ENCODE assay signal across 16 mouse cellular contexts in the genomic region with DNA sequence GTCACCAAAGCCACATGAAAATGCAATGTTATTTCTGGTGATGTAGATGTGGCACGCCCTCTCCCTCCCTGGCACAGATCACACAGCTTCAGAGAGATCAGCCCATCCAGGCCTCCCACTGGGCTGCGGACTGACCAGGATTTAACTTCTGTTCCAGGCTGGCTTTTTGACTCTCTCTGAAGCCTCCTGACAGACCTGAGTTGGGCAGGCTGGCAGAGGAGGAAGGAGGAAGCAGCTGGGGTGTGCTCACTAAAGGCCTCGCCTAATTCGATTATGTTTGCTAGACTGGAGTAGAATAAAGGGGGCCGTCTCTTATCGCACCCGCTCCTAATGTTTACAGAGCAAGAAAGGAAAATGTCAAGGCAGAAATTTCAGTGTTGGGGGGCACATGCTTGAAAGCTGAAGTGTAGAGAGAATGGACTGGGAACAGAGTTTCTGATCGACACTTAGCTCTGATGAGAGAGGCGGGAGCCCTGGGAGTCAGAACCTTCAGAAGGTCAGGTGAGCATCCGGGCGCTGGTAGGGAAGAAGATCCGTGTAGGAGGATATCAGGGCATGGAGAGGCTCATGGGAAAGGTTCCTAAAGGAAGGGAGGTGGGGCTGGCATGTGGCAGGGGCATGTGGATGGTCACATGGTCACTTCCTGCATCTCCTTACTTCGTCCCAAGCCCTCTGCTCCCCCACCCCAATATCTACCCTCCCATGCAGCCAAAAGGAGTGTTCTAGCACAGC. TPM values are rescaled to one million over a fixed set of nuclear protein-coding genes. Genes with fewer than 3 reads are reported as not detected.
A peak's percentile ranks its signal among the peaks of the same experiment; 100 is the strongest.
DNase-seq lines count a peak whose midpoint lies in the region; ATAC-seq lines count a peak whose summit lies in the region.
"Had no signal": no experiment of that assay in that cellular context is flagged by ENCODE, and none has a peak within 500 bp of the region (broad histone marks: within the 10 kb centered on the region; RNA-seq: fewer than 3 reads in every experiment).

No protein-coding gene starts in this region.

- H3K9me3 ChIP-seq in neural tube, embryonic 12.5 days: no peaks in the 10 kb centered on the region
- no peaks in the 10 kb centered on the region for H3K9me3 ChIP-seq in neural tube, embryonic 15.5 days (replicated peaks)
- no peaks in the 10 kb centered on the region for H3K9me3 ChIP-seq in hindbrain, embryonic 10.5 days
- H3K9me3 ChIP-seq: forebrain, embryonic 10.5 days; limb, embryonic 12.5 days; liver, embryonic 15.5 days had no signal

- ATAC-seq in neural tube, embryonic 12.5 days (ENCODE audit: low FRiP score, low read depth): peak; percentile 80
- no peak for ATAC-seq in neural tube, embryonic 15.5 days (ENCODE audit: low FRiP score)

- H3K27ac ChIP-seq in neural tube, embryonic 12.5 days: no peak overlapping the region
- no peak overlapping the region for H3K27ac ChIP-seq in neural tube, embryonic 15.5 days (replicated peaks)
- H3K27ac ChIP-seq in hindbrain, embryonic 10.5 days: peak overlapping the region; percentile 41
- H3K27ac ChIP-seq: forebrain, embryonic 10.5 days; limb, embryonic 12.5 days; liver, embryonic 15.5 days had no signal

- no peaks in the 10 kb centered on the region for H3K27me3 ChIP-seq in neural tube, embryonic 12.5 days (replicated peaks)
- no peaks in the 10 kb centered on the region for H3K27me3 ChIP-seq in neural tube, embryonic 15.5 days (replicated peaks)
- no peaks in the 10 kb centered on the region for H3K27me3 ChIP-seq in hindbrain, embryonic 10.5 days (ENCODE audit: insufficient read depth, poor library complexity, severe bottlenecking)
- H3K27me3 ChIP-seq: limb, embryonic 12.5 days; liver, embryonic 15.5 days had no signal

- no peaks in the 10 kb centered on the region for H3K36me3 ChIP-seq in neural tube, embryonic 12.5 days
- H3K36me3 ChIP-seq in neural tube, embryonic 15.5 days: no peaks in the 10 kb centered on the region
- no peaks in the 10 kb centered on the region for H3K36me3 ChIP-seq in hindbrain, embryonic 10.5 days
- H3K36me3 ChIP-seq: forebrain, embryonic 10.5 days; limb, embryonic 12.5 days; liver, embryonic 15.5 days had no signal

- H3K4me2 ChIP-seq in neural tube, embryonic 12.5 days (replicated peaks): 0 out of 2 replicates have a peak overlapping the region, but pooled peaks have one; percentile 21
- no peak overlapping the region for H3K4me2 ChIP-seq in neural tube, embryonic 15.5 days
- H3K4me2 ChIP-seq: limb, embryonic 12.5 days; liver, embryonic 15.5 days had no signal

- 35% methylated on average over 13 of the region's 13 CpGs for WGBS in neural tube, embryonic 12.5 days
- WGBS in neural tube, embryonic 15.5 days: 39% methylated on average over 13 of the region's 13 CpGs
- WGBS in hindbrain, embryonic 10.5 days: 49% methylated on average over 13 of the region's 13 CpGs

- peaks cover 24% of the 10 kb centered on the region for H3K4me1 ChIP-seq in neural tube, embryonic 12.5 days
- peaks cover 18% of the 10 kb centered on the region for H3K4me1 ChIP-seq in neural tube, embryonic 15.5 days
- peaks cover 41% of the 10 kb centered on the region for H3K4me1 ChIP-seq in hindbrain, embryonic 10.5 days (replicated peaks)
- H3K4me1 ChIP-seq: limb, embryonic 12.5 days; liver, embryonic 15.5 days had no signal

- intact Hi-C loops in heart, postnatal 25 days (cut with DNase I): no loop called here

- no peak overlapping the region for H3K4me3 ChIP-seq in neural tube, embryonic 12.5 days
- no peak overlapping the region for H3K4me3 ChIP-seq in neural tube, embryonic 15.5 days (replicated peaks)
- H3K4me3 ChIP-seq in hindbrain, embryonic 10.5 days: no peak overlapping the region
- H3K4me3 ChIP-seq: forebrain, embryonic 10.5 days; limb, embryonic 12.5 days; liver, embryonic 15.5 days had no signal

- H3K9ac ChIP-seq in neural tube, embryonic 12.5 days: no peak overlapping the region
- H3K9ac ChIP-seq in neural tube, embryonic 15.5 days (replicated peaks): no peak overlapping the region
- H3K9ac ChIP-seq: limb, embryonic 12.5 days; liver, embryonic 15.5 days had no signal

- DNase-seq in cerebellum, adult 9-10 months: peak; percentile 73
- DNase-seq in hindbrain, embryonic 10.5 days (ENCODE audit: low spot score): peak; percentile 22
- peak; percentile 75 for DNase-seq in retina, embryonic 14.5 days (ENCODE audit: low spot score)
- DNase-seq in heart, postnatal 25 days (ENCODE audit: low spot score): no peak
- DNase-seq in adrenal gland, adult 18-20 months (ENCODE audit: low spot score in 2 of 2): no peak
- DNase-seq in spleen, postnatal 4 days (ENCODE audit: low spot score in 2 of 2): no peak
- DNase-seq: heart, postnatal 36 days; kidney, adult 18-20 months; right cerebral cortex, postnatal 25 days; thymus, postnatal 14 days had no signal

RNA-seq across cellular contexts. Expression of a gene that starts 36.8 kb away (rescaled TPM):
- 4.1 and 5.7 TPM in 2 replicates for polyA plus RNA-seq in neural tube, embryonic 12.5 days (2016; fragmentation: Nextera tagmentation; extraction: Ambion mirVana)
- 15.4 and 18.9 TPM in 2 replicates for polyA plus RNA-seq in neural tube, embryonic 15.5 days (2015; fragmentation: Nextera tagmentation; extraction: Ambion mirVana)
- 0.24 and 0.92 TPM in 2 replicates for polyA plus RNA-seq in hindbrain, embryonic 10.5 days (2016; fragmentation: Nextera tagmentation; extraction: Ambion mirVana)
- total RNA-seq in heart, postnatal 25 days (2021): not detected
- under 1 TPM; 0.29 to 0.40 TPM for total RNA-seq in adrenal gland, adult 18-20 months (2021)
- total RNA-seq: heart, postnatal 36 days had no signal
- polyA plus RNA-seq: large intestine, adult 2 months; limb, embryonic 12.5 days; liver, embryonic 15.5 days had no signal

Comparison
In these comparisons a context has a peak if more than half of its experiments do, and no peak if none do; other contexts are left out.
1. DNase-seq: peak in cerebellum, adult 9-10 months (single experiment), hindbrain, embryonic 10.5 days (single experiment) and retina, embryonic 14.5 days (single experiment); none in heart, postnatal 25 days (single experiment), adrenal gland, adult 18-20 months (0 of 2) and spleen, postnatal 4 days (0 of 2).